Mouse (Mus musculus) forebrain, embryonic 13.5 days (tissue): Measurements from ENCODE around the gene Prpf18. TPM values are rescaled to one million over a fixed set of nuclear protein-coding genes. Genes with fewer than 3 reads are reported as not detected.

Source experiments
- ATAC-seq: fragments of 200-750 bp; cut with Nextera tagmentation; 2 replicates; pipeline ENCODE4 v1.8.0; 2017
- H3K27ac ChIP-seq: fragments of 300-500 bp; sonication (generic); 2 replicates; pipeline ENCODE4 v1.5.1; 2015; ENCODE audit warnings: inconsistent platforms, mild to moderate bottlenecking, moderate library complexity
- H3K27me3 ChIP-seq: fragments of 300-500 bp; sonication (generic); 2 replicates; pipeline ENCODE4 v1.6.1; 2015; ENCODE audit warnings: mild to moderate bottlenecking, inconsistent platforms
- H3K36me3 ChIP-seq: fragments of 300-500 bp; sonication (generic); 2 replicates; pipeline ENCODE4 v1.6.1; 2015; ENCODE audit warnings: mild to moderate bottlenecking, inconsistent platforms; ENCODE audit not compliant: poor library complexity, severe bottlenecking
- H3K4me1 ChIP-seq: fragments of 300-500 bp; sonication (generic); 2 replicates; pipeline ENCODE4 v1.6.1; 2015; ENCODE audit warnings: inconsistent platforms
- H3K4me2 ChIP-seq: fragments of 300-500 bp; sonication (generic); 2 replicates; pipeline ENCODE4 v1.6.1; 2015; ENCODE audit warnings: inconsistent platforms, mild to moderate bottlenecking, moderate library complexity
- H3K4me3 ChIP-seq: fragments of 300-500 bp; sonication (generic); 2 replicates; pipeline ENCODE4 v1.5.1; 2015; ENCODE audit warnings: mild to moderate bottlenecking, inconsistent platforms
- H3K9ac ChIP-seq: fragments of 300-500 bp; sonication (generic); 2 replicates; pipeline ENCODE4 v1.6.1; 2015; ENCODE audit warnings: mild to moderate bottlenecking, inconsistent platforms
- H3K9me3 ChIP-seq: fragments of 300-500 bp; sonication (generic); replicated peaks from 2 replicates; pipeline ENCODE4 v1.6.1; 2016; ENCODE audit warnings: inconsistent platforms
- WGBS: fragments of 180-500 bp; shearing (Covaris S2); methylation state at CpG from one replicate; pipeline ENCODE4 v1.1.7; 2015; 5-methylcytosine and 5-hydroxymethylcytosine counted together
- polyA plus RNA-seq: library from polyadenylated mRNA; unstranded; fragments of >200 nt; fragmentation: Nextera tagmentation; extraction: Ambion mirVana; gene quantifications from 2 replicates; pipeline ENCODE4 v1.2.1, GENCODE M21; 2015

Prpf18 gene
- polyA plus RNA-seq, 1 experiment from 2014 or later, result 52.9 TPM

- H3K4me3 ChIP-seq, result no peak overlapping the region
- peaks cover 73% of the 10 kb centered on the region for H3K36me3 ChIP-seq
- no peak for ATAC-seq
- H3K27me3 ChIP-seq, result no peaks in the 10 kb centered on the region
- no peaks in the 10 kb centered on the region for H3K9me3 ChIP-seq
- no peak overlapping the region for H3K4me2 ChIP-seq
- H3K9ac ChIP-seq, result no peak overlapping the region
- 76% methylated on average over 13 of the region's 13 CpGs for WGBS
- no peaks in the 10 kb centered on the region for H3K4me1 ChIP-seq
- no peak overlapping the region for H3K27ac ChIP-seq
These were observed 64.1 kb downstream of the Prpf18 start for GRCm38 (mm10) chr2:4587685-4588409.

DNA sequence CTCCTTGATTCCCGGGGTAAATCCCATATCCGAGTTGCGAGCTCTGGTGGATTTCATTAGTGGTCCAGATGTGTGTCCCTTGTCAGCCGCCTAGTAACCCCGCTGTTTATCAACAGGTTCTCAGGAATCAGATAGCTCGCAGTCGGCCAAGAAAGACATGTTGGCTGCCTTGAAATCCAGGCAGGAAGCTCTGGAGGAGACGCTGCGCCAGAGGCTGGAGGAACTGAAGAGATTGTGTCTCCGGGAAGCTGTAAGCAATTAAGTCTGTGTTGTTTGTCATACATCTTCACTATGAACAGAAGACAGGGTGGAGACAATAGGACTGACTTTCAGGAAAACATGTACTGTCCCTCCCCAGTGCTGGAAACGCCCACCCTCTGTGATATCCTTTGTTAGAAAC, 65.7 kb downstream of the Prpf18 start:
- H3K4me2 ChIP-seq, result no peak overlapping the region
- H3K9me3 ChIP-seq, result no peaks in the 10 kb centered on the region
- H3K4me3 ChIP-seq, result no peak overlapping the region
- H3K36me3 ChIP-seq, result peaks cover 71% of the 10 kb centered on the region
- no peaks in the 10 kb centered on the region for H3K27me3 ChIP-seq
- WGBS, result 86% methylated on average over 11 of the region's 11 CpGs
- no peaks in the 10 kb centered on the region for H3K4me1 ChIP-seq
- no peak for ATAC-seq
- H3K9ac ChIP-seq, result no peak overlapping the region
- H3K27ac ChIP-seq, result no peak overlapping the region

DNA sequence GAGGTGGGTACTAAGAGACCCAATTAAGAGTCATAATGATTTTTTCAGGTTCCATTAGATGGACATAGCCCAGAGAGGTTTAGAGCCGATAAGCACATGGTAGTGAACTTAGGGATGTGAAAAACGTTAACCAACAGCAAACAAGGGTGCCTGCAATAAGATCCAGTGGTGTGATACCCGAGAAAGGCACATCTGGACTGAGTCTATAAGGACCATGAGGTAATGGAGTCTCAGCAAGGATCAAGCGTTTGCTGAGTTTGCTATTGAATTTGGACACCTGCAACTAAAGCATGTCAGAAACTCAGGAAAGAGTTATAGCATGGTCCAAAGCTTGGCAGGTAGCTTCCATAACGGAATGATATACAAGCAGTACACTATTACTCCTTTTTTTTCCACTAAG, 67.7 kb downstream of the Prpf18 start:
- no peak for ATAC-seq
- no peaks in the 10 kb centered on the region for H3K4me1 ChIP-seq
- no peak overlapping the region for H3K4me2 ChIP-seq
- no peak overlapping the region for H3K4me3 ChIP-seq
- H3K9ac ChIP-seq, result no peak overlapping the region
- WGBS, result 81% methylated on average over 5 of the region's 5 CpGs
- no peaks in the 10 kb centered on the region for H3K9me3 ChIP-seq
- H3K27me3 ChIP-seq, result no peaks in the 10 kb centered on the region
- H3K36me3 ChIP-seq, result peaks cover 72% of the 10 kb centered on the region
- no peak overlapping the region for H3K27ac ChIP-seq

- Histone ChIP-seq H3K4me3 (no peak overlapping the region), H3K9me3 (no peaks in the 10 kb centered on the region), H3K4me2 (no peak overlapping the region), H3K36me3 (peaks cover 71% of the 10 kb centered on the region), H3K27ac (no peak overlapping the region), H3K4me1 (no peaks in the 10 kb centered on the region), H3K9ac (no peak overlapping the region), H3K27me3 (no peaks in the 10 kb centered on the region)
- no peak for ATAC-seq
- WGBS, result 90% methylated on average over 2 of the region's 2 CpGs
These were observed 69.0 kb downstream of the Prpf18 start for GRCm38 (mm10) chr2:4582930-4583329.

- peaks cover 72% of the 10 kb centered on the region for H3K36me3 ChIP-seq
- WGBS, result 80% methylated on average over 6 of the region's 6 CpGs
- no peak for ATAC-seq
These were observed 71.2 kb downstream of the Prpf18 start for GRCm38 (mm10) chr2:4580666-4581065.

GRCm38 (mm10) chr2:4579357-4580068, 72.4 kb downstream of the Prpf18 start:
- Histone ChIP-seq H3K36me3 (peaks cover 83% of the 10 kb centered on the region), H3K4me3 (no peak overlapping the region), H3K9me3 (no peaks in the 10 kb centered on the region), H3K27ac (no peak overlapping the region), H3K27me3 (no peaks in the 10 kb centered on the region), H3K4me1 (no peaks in the 10 kb centered on the region), H3K9ac (no peak overlapping the region), H3K4me2 (no peak overlapping the region)
- no peak for ATAC-seq
- 82% methylated on average over 8 of the region's 8 CpGs for WGBS

More at GRCm38 (mm10) chr2:4580666-4581065, 71.2 kb downstream of the Prpf18 start:
- H3K27me3 ChIP-seq, result no peaks in the 10 kb centered on the region
- H3K9me3 ChIP-seq, result no peaks in the 10 kb centered on the region
- H3K4me1 ChIP-seq, result no peaks in the 10 kb centered on the region
- H3K4me2 ChIP-seq, result no peak overlapping the region
- H3K4me3 ChIP-seq, result no peak overlapping the region
- H3K9ac ChIP-seq, result no peak overlapping the region
- no peak overlapping the region for H3K27ac ChIP-seq

- H3K9me3 ChIP-seq, result no peaks in the 10 kb centered on the region
- WGBS, result 87% methylated on average over 5 of the region's 5 CpGs
These were observed 73.6 kb downstream of the Prpf18 start for GRCm38 (mm10) chr2:4578291-4578690.

GRCm38 (mm10) chr2:4575975-4576374, 75.9 kb downstream of the Prpf18 start:
- H3K4me2 ChIP-seq, result no peak overlapping the region
- 93% methylated on average over 7 of the region's 7 CpGs for WGBS
- no peaks in the 10 kb centered on the region for H3K27me3 ChIP-seq
- no peaks in the 10 kb centered on the region for H3K9me3 ChIP-seq
- H3K4me1 ChIP-seq, result no peaks in the 10 kb centered on the region
- no peak overlapping the region for H3K4me3 ChIP-seq
- no peak overlapping the region; the same call in 1 of the 2 replicates for H3K27ac ChIP-seq
- ATAC-seq, result no peak
- H3K36me3 ChIP-seq, result peaks cover 89% of the 10 kb centered on the region
- no peak overlapping the region for H3K9ac ChIP-seq

More at GRCm38 (mm10) chr2:4578291-4578690, 73.6 kb downstream of the Prpf18 start:
- Histone ChIP-seq H3K4me1 (no peaks in the 10 kb centered on the region), H3K4me3 (no peak overlapping the region), H3K9ac (no peak overlapping the region), H3K4me2 (no peak overlapping the region), H3K36me3 (peaks cover 93% of the 10 kb centered on the region), H3K27ac (no peak overlapping the region), H3K27me3 (no peaks in the 10 kb centered on the region)
- ATAC-seq, result no peak

DNA sequence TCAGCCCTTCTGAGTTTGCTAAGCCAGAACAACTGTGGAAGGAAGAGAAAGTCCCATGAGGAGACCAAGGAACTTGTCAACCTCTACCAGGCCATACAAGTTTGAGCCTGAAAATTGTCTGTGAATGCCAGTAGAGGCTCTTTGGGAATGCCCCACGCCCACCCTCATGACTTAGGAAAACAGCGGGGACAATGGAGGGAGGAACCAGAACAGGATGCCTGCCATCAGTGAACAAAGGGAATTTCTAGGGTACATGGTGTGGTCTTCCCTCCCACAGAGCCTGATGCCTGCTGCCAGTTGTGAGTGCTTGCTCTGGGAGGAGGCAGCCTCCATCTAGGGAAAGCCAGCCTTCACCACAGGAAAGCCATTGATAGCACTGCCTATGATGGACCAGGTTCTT, 76.8 kb downstream of the Prpf18 start:
- Histone ChIP-seq H3K27ac (no peak overlapping the region), H3K27me3 (no peaks in the 10 kb centered on the region), H3K4me1 (no peaks in the 10 kb centered on the region), H3K9me3 (no peaks in the 10 kb centered on the region), H3K9ac (no peak overlapping the region), H3K36me3 (peaks cover 87% of the 10 kb centered on the region), H3K4me3 (no peak overlapping the region), H3K4me2 (no peak overlapping the region)
- 77% methylated on average over 2 of the region's 2 CpGs for WGBS
- ATAC-seq, result no peak

- 0 out of 2 replicates have a peak, but pooled peaks cover 3% of the 10 kb centered on the region for H3K4me1 ChIP-seq
- no peak overlapping the region for H3K4me3 ChIP-seq
- no peak overlapping the region for H3K4me2 ChIP-seq
- no peak for ATAC-seq
- no peaks in the 10 kb centered on the region for H3K27me3 ChIP-seq
- no peaks in the 10 kb centered on the region for H3K9me3 ChIP-seq
- H3K9ac ChIP-seq, result no peak overlapping the region
- peaks cover 80% of the 10 kb centered on the region for H3K36me3 ChIP-seq
- no peak overlapping the region for H3K27ac ChIP-seq
- 85% methylated on average over 5 of the region's 5 CpGs for WGBS
These were observed 77.7 kb downstream of the Prpf18 start for GRCm38 (mm10) chr2:4574251-4574650.

- Histone ChIP-seq H3K27ac (no peak overlapping the region; the same call in 1 of the 2 replicates), H3K27me3 (no peaks in the 10 kb centered on the region), H3K4me2 (no peak overlapping the region), H3K9me3 (no peaks in the 10 kb centered on the region), H3K4me3 (no peak overlapping the region), H3K9ac (no peak overlapping the region), H3K36me3 (peaks cover 77% of the 10 kb centered on the region), H3K4me1 (0 out of 2 replicates have a peak, but pooled peaks cover 6% of the 10 kb centered on the region)
- WGBS, result 74% methylated on average over 4 of the region's 4 CpGs
- ATAC-seq, result no peak
These were observed 78.5 kb downstream of the Prpf18 start for GRCm38 (mm10) chr2:4573386-4573785.

DNA sequence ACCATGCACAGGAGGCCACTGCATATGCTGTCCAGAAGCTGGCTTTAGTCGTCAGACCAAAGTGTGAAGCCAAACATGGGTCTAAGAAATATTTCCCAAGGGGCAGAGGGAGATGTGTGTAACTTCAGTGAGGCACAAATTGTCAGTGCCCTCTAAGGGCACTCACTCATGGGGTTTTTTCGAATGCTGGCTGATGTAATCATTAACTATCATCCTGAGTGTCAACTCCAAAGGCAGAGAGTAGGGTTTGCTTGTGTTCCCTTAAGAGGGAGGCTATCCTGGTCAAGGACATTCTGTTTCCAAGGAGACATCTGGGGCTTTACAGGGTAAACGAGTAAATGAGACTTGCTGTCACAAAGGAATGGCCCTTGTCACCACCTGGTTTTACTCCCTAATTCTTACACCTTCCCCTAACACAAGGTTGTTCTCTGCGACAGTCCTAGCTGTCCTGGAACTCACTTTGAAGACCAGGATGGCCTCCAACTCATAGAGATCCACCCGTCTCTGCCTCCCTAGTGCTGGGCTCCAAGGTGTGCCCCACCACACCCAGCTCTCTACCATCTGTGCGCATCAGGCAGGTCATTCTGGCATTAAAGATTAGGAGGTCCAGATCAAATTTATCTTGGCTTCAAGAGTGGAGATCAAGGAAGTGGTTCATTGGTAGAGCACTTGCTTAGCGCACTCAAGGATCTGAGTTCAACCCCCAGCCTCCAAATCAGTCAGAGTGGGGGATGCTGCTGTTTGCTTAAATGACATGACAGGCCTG, 79.2 kb downstream of the Prpf18 start:
- ATAC-seq, result no peak
- 87% methylated on average over 7 of the region's 7 CpGs for WGBS

More for the DNA sequence above, 79.2 kb downstream of the Prpf18 start:
- no peaks in the 10 kb centered on the region for H3K9me3 ChIP-seq
- no peak overlapping the region for H3K4me3 ChIP-seq
- H3K9ac ChIP-seq, result no peak overlapping the region
- H3K27me3 ChIP-seq, result no peaks in the 10 kb centered on the region
- no peak overlapping the region for H3K4me2 ChIP-seq
- H3K36me3 ChIP-seq, result peaks cover 78% of the 10 kb centered on the region
- 0 out of 2 replicates have a peak, but pooled peaks cover 6% of the 10 kb centered on the region for H3K4me1 ChIP-seq
- no peak overlapping the region for H3K27ac ChIP-seq
